Mouse (Mus musculus) ES-Bruce4 (cell line): ENCODE measurements around the gene Kirrel.

Experiments
- CTCF ChIP-seq: IDR thresholded peaks from one replicate; pipeline ENCODE4 v1.8.1; 2011; ENCODE audit warnings: low read depth, low read length
- POLR2A ChIP-seq: IDR thresholded peaks from one replicate; pipeline ENCODE4 v1.8.1; 2011; ENCODE audit warnings: low read length; ENCODE audit not compliant: insufficient read depth

GRCm38 (mm10) chr3:87030855-87031254 is 143.7 kb downstream of the Kirrel start:
- TF ChIP-seq CTCF (peak; percentile 71), POLR2A (no peak)
